Mouse (Mus musculus) stomach, embryonic 16.5 days (tissue): ENCODE measurements around the gene Pdia2. TPM values are rescaled to one million over a fixed set of nuclear protein-coding genes. Genes with fewer than 3 reads are reported as not detected.
"Not testable (repeated sequence)": the region's sequence is repeated elsewhere in the genome, so short reads cannot be mapped to it uniquely, and the experiment has no call there.

Experiments
- ATAC-seq: fragments of 200-750 bp; cut with Nextera tagmentation; 2 replicates; pipeline ENCODE4 v1.8.0; 2017; ENCODE audit warnings: moderate number of reproducible peaks, moderate TSS enrichment; ENCODE audit not compliant: insufficient read depth, low FRiP score
- H3K27ac ChIP-seq: fragments of 300-500 bp; sonication (generic); 2 replicates; pipeline ENCODE4 v1.5.1; 2014; ENCODE audit warnings: low read length
- H3K27me3 ChIP-seq: fragments of 300-500 bp; sonication (generic); 2 replicates; pipeline ENCODE4 v1.6.1; 2014; ENCODE audit warnings: low read length, control low read depth, mixed read lengths; ENCODE audit not compliant: control insufficient read depth, insufficient read depth
- H3K36me3 ChIP-seq: fragments of 300-500 bp; sonication (generic); 2 replicates; pipeline ENCODE4 v1.6.1; 2014; ENCODE audit warnings: low read length; ENCODE audit not compliant: control insufficient read depth, insufficient read depth
- H3K4me1 ChIP-seq: fragments of 300-500 bp; sonication (generic); 2 replicates; pipeline ENCODE4 v1.6.1; 2014; ENCODE audit warnings: low read length, control low read depth, mixed read lengths; ENCODE audit not compliant: control insufficient read depth, insufficient read depth
- H3K4me2 ChIP-seq: fragments of 300-500 bp; sonication (generic); 2 replicates; pipeline ENCODE4 v1.6.1; 2014; ENCODE audit warnings: low read depth, low read length, mixed read lengths
- H3K4me3 ChIP-seq: fragments of 300-500 bp; sonication (generic); replicated peaks from 2 replicates; pipeline ENCODE4 v1.5.1; 2014; ENCODE audit warnings: mild to moderate bottlenecking, low read length
- H3K9ac ChIP-seq: fragments of 300-500 bp; sonication (generic); 2 replicates; pipeline ENCODE4 v1.6.1; 2014; ENCODE audit warnings: low read length
- H3K9me3 ChIP-seq: fragments of 300-500 bp; sonication (generic); replicated peaks from 2 replicates; pipeline ENCODE4 v1.6.1; 2016; ENCODE audit warnings: low read length, control low read depth; ENCODE audit not compliant: control insufficient read depth
- WGBS: fragments of 180-500 bp; shearing (Covaris S2); extraction: QIAGEN DNeasy Blood & Tissue Kit; methylation state at CpG from one replicate; pipeline ENCODE4 v1.1.7; 2014; 5-methylcytosine and 5-hydroxymethylcytosine counted together
- polyA plus RNA-seq: library from polyadenylated mRNA; unstranded; fragments of >200 nt; fragmentation: Nextera tagmentation; extraction: Ambion mirVana; gene quantifications from 2 replicates; pipeline ENCODE4 v1.2.1, GENCODE M21; 2015

Pdia2 gene
- polyA plus RNA-seq, 1 experiment from 2014 or later = 192 TPM

GRCm38 (mm10) chr17:26188091-26188805 lies 10.6 kb downstream of the Pdia2 start:
- no peak for ATAC-seq
- Histone ChIP-seq H3K9ac (no peak overlapping the region), H3K4me2 (no peak overlapping the region), H3K27ac (no peak overlapping the region), H3K36me3 (peaks cover 14% of the 10 kb centered on the region; the same call in 1 of the 2 replicates), H3K4me3 (no peak overlapping the region), H3K4me1 (no peaks in the 10 kb centered on the region), H3K27me3 (no peaks in the 10 kb centered on the region), H3K9me3 (no peaks in the 10 kb centered on the region)
- WGBS = 94% methylated on average over 11 of the region's 11 CpGs

DNA sequence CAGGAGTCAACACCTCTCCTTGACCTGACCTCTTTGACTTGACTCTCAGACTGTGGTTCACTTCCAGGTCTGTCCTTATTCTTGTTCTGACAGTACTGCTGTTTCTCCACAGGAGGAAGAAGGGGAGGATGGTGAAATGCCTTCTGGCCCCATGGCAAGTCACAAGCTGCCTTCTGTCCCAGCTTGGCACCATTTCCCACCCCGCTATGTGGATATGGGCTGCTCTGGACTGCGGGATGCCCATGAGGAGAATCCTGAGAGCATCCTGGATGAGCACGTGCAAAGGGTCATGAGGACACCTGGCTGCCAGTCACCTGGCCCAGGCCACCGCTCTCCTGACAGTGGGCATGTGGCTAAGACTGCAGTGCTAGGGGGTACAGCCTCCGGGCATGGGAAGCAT lies 11.3 kb downstream of the Pdia2 start:
- H3K36me3 ChIP-seq = peaks cover 13% of the 10 kb centered on the region; the same call in 1 of the 2 replicates
- no peak overlapping the region for H3K27ac ChIP-seq
- H3K27me3 ChIP-seq = no peaks in the 10 kb centered on the region
- H3K9ac ChIP-seq = no peak overlapping the region
- no peak overlapping the region for H3K4me3 ChIP-seq
- no peaks in the 10 kb centered on the region for H3K4me1 ChIP-seq
- 95% methylated on average over 5 of the region's 5 CpGs for WGBS
- H3K9me3 ChIP-seq = no peaks in the 10 kb centered on the region
- ATAC-seq = no peak
- no peak overlapping the region for H3K4me2 ChIP-seq

- no peak for ATAC-seq
- Histone ChIP-seq H3K9me3 (no peaks in the 10 kb centered on the region), H3K9ac (no peak overlapping the region), H3K4me1 (no peaks in the 10 kb centered on the region), H3K27ac (no peak overlapping the region), H3K4me3 (no peak overlapping the region), H3K36me3 (0 out of 2 replicates have a peak, but pooled peaks cover 3% of the 10 kb centered on the region), H3K27me3 (no peaks in the 10 kb centered on the region), H3K4me2 (no peak overlapping the region)
- WGBS = 88% methylated on average over 3 of the region's 3 CpGs
Measured at GRCm38 (mm10) chr17:26181179-26181578, 17.7 kb downstream of the Pdia2 start.

DNA sequence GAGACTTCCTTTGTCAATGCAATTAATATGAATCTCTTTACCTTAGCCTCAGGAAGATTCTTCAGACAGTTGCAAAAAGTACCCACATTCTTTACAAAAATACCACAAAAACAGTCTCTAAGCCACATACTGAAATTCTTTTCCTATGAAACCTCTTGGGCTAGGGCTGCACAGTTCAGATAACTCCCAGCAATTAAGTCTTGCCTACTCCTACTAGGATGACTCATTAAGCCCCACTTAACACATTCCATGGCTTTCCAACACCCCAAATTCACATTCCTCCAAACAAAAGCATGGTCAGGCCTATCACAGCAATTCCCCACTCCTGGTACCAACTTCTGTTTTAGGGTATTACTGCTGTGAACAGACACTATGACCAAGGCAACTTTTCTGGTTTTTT lies 20.3 kb downstream of the Pdia2 start:
- H3K36me3 ChIP-seq = peaks cover 6% of the 10 kb centered on the region; the same call in 1 of the 2 replicates
- H3K9ac ChIP-seq = no peak overlapping the region
- H3K27me3 ChIP-seq = no peaks in the 10 kb centered on the region
- H3K27ac ChIP-seq = no peak overlapping the region
- no peak for ATAC-seq
- no peak overlapping the region for H3K4me3 ChIP-seq
- H3K4me2 ChIP-seq = no peak overlapping the region
- no peaks in the 10 kb centered on the region for H3K9me3 ChIP-seq
- H3K4me1 ChIP-seq = no peaks in the 10 kb centered on the region

- H3K4me3 ChIP-seq, H3K4me1 ChIP-seq, ATAC-seq, H3K27me3 ChIP-seq, H3K9ac ChIP-seq, H3K9me3 ChIP-seq, H3K36me3 ChIP-seq, H3K27ac ChIP-seq, H3K4me2 ChIP-seq: not testable (repeated sequence)
- 81% methylated on average over 2 of the region's 2 CpGs for WGBS
Measured at GRCm38 (mm10) chr17:26175248-26175647, 23.6 kb downstream of the Pdia2 start.

- Histone ChIP-seq H3K9ac (no peak overlapping the region), H3K4me2 (no peak overlapping the region), H3K9me3 (no peaks in the 10 kb centered on the region), H3K4me1 (no peaks in the 10 kb centered on the region), H3K36me3 (no peaks in the 10 kb centered on the region), H3K27me3 (no peaks in the 10 kb centered on the region), H3K27ac (no peak overlapping the region), H3K4me3 (no peak overlapping the region)
- 81% methylated on average over 2 of the region's 2 CpGs for WGBS
- 0 out of 2 replicates have a peak, but pooled peaks have one; percentile 44 for ATAC-seq
Measured at GRCm38 (mm10) chr17:26168039-26168438, 30.8 kb downstream of the Pdia2 start.

DNA sequence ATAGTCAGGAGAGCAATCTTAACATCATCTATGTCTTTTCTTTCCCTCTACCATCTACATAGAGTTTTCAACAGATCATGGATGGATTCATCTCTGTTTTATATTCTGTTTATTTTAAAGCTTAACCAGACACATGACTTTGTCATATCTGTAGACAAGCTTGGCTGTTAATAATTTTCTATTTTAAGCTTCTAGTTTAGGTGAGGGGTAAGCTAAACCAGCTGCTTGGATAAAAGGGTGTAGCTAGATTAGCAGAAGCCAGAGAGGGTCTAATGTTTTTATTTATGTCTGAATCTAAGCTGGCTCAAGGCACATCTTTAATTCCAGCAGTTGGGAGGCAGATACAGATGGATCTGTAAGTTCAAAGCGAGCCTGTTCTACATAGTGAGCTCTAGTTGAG lies 36.2 kb downstream of the Pdia2 start:
- no peak for ATAC-seq
- Histone ChIP-seq H3K9ac (no peak overlapping the region), H3K4me2 (no peak overlapping the region), H3K27me3 (no peaks in the 10 kb centered on the region), H3K4me3 (no peak overlapping the region), H3K27ac (no peak overlapping the region), H3K36me3 (no peaks in the 10 kb centered on the region), H3K9me3 (no peaks in the 10 kb centered on the region), H3K4me1 (no peaks in the 10 kb centered on the region)
- 86% methylated on average over 1 of the region's 1 CpGs for WGBS

GRCm38 (mm10) chr17:26151886-26152630 lies 46.8 kb downstream of the Pdia2 start:
- WGBS = 86% methylated on average over 2 of the region's 2 CpGs
- Histone ChIP-seq H3K27ac (no peak overlapping the region), H3K27me3 (no peaks in the 10 kb centered on the region), H3K4me2 (no peak overlapping the region), H3K4me1 (no peaks in the 10 kb centered on the region), H3K4me3 (no peak overlapping the region), H3K9me3 (no peaks in the 10 kb centered on the region), H3K36me3 (peaks cover 36% of the 10 kb centered on the region; the same call in 1 of the 2 replicates), H3K9ac (no peak overlapping the region)
- no peak for ATAC-seq

GRCm38 (mm10) chr17:26149056-26149455 lies 49.8 kb downstream of the Pdia2 start:
- peaks cover 41% of the 10 kb centered on the region; the same call in 1 of the 2 replicates for H3K36me3 ChIP-seq
- no peak overlapping the region for H3K9ac ChIP-seq
- H3K9me3 ChIP-seq = no peaks in the 10 kb centered on the region
- H3K4me3 ChIP-seq = no peak overlapping the region
- no peak overlapping the region for H3K4me2 ChIP-seq
- no peaks in the 10 kb centered on the region for H3K27me3 ChIP-seq
- no peak for ATAC-seq
- 89% methylated on average over 2 of the region's 2 CpGs for WGBS
- H3K4me1 ChIP-seq = no peaks in the 10 kb centered on the region
- no peak overlapping the region for H3K27ac ChIP-seq
